8 mouse cellular contexts compared by ENCODE assay signal in the genomic region with DNA sequence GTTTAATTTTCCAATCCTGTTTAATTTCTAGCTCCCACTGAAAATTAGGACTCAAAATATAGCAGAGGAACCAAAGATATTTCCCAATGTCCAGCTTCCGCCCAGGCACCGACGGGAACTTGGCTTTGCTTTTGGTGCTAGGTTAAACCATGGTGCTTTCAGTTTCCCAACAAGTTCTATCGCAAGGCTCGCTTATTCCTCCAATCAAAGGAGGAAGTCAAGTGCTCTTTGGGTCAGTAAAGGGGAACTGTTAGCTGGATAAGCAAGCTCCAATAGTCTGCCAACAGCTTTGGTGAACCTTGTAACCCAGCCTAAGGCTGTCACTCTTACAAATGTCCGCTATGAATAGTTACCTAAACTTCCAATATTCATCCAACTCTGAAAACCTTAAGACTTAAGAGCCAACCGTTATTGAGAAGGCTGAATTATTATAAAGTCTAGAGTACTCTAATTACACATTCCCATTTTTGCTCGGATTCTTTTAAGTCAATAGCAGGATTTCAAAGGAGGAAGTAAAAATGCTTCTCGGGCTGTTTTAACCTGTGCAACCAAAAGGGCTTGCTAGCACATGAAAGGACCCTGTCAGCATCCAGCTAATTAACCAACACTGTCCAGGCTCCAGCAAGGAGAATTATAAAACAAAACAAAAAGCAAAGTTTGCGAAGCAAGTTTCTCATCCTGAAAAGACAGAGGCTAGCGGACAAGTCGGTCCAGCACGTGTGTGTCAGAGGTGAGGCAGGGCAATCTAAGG. TPM values are rescaled to one million over a fixed set of nuclear protein-coding genes. Genes with fewer than 3 reads are reported as not detected.
DNase-seq lines count a peak whose midpoint lies in the region; ATAC-seq and TF ChIP-seq lines count a peak whose summit lies in the region.

No protein-coding gene starts in this region.

- peak overlapping the region; percentile 95 for H3K9ac ChIP-seq in heart, embryonic 14.5 days (ENCODE audit: low read length)
- H3K9ac ChIP-seq in limb, embryonic 15.5 days, result peak overlapping the region; percentile 78

- H3K4me2 ChIP-seq in heart, embryonic 14.5 days (ENCODE audit: low read length), result peak overlapping the region; percentile 93
- H3K4me2 ChIP-seq in limb, embryonic 15.5 days, result peak overlapping the region; percentile 72

- peak overlapping the region; percentile 91 for H3K27ac ChIP-seq in gastrocnemius, adult 2 months
- H3K27ac ChIP-seq in heart, embryonic 14.5 days (replicated peaks in 1 of 2; ENCODE audit: control insufficient read depth in 1 of 2, insufficient read depth in 1 of 2, low read depth in 2 of 2, low read length in 2 of 2), result peak overlapping the region; percentile 67 to 90; a peak in 3 of 4 replicates
- H3K27ac ChIP-seq in limb, embryonic 15.5 days, result peak overlapping the region; percentile 90

- H3K4me3 ChIP-seq in gastrocnemius, adult 2 months, result peak overlapping the region; percentile 84
- peak overlapping the region; percentile 70 to 74 for H3K4me3 ChIP-seq in heart, embryonic 14.5 days (ENCODE audit: control insufficient read depth in 1 of 2, insufficient read depth in 1 of 2, low read depth in 1 of 2, low read length in 2 of 2)
- peak overlapping the region; percentile 70 for H3K4me3 ChIP-seq in limb, embryonic 15.5 days

- H3K9me3 ChIP-seq in heart, embryonic 14.5 days (ENCODE audit: control insufficient read depth, low read length), result no peaks in the 10 kb centered on the region
- H3K9me3 ChIP-seq in limb, embryonic 15.5 days, result no peaks in the 10 kb centered on the region

- no peak for TF ChIP-seq CTCF in gastrocnemius, adult 2 months (IDR thresholded peaks at IDR 0.05)

- WGBS in heart, embryonic 14.5 days, result 36% methylated on average over 13 of the region's 13 CpGs
- WGBS in limb, embryonic 15.5 days, result 31% methylated on average over 13 of the region's 13 CpGs

- intact Hi-C loops in gastrocnemius, adult 2 months (cut with DNase I), result loop anchor here (5.0 kb wide), 2 partner anchors 35 to 85 kb away; no protein-coding TSS in a partner anchor
- intact Hi-C loops in left cerebral cortex, postnatal 10 days (cut with DNase I), result loop anchor here (5.0 kb wide), 1 partner anchor 85 kb away; no protein-coding TSS in a partner anchor

- peak; percentile 77 for ATAC-seq in common myeloid progenitor, adult 5-6 weeks (replicated peaks; ENCODE audit: low read depth, poor library complexity, severe bottlenecking)
- no peak for ATAC-seq in heart, embryonic 14.5 days (ENCODE audit: insufficient number of reproducible peaks, insufficient read depth, low FRiP score, low read depth)
- ATAC-seq in limb, embryonic 15.5 days (ENCODE audit: insufficient number of reproducible peaks, low FRiP score, low TSS enrichment, low read depth), result no peak

- no peaks in the 10 kb centered on the region for H3K27me3 ChIP-seq in heart, embryonic 14.5 days (ENCODE audit: control insufficient read depth, insufficient read depth, low read length)
- no peaks in the 10 kb centered on the region for H3K27me3 ChIP-seq in limb, embryonic 15.5 days

- DNase-seq in gastrocnemius, adult 2 months, result peak; percentile 40
- DNase-seq in gastrocnemius, postnatal 10 days, result no peak
- DNase-seq in monocyte, adult 2 months (ENCODE audit: low read depth in 1 of 2, low spot score in 2 of 2), result peak; percentile 59 to 62
- no peak for DNase-seq in T-cell, adult 2 months (ENCODE audit: low spot score)
- DNase-seq in left cerebral cortex, postnatal 10 days (ENCODE audit: extremely low spot score in 1 of 2, low spot score in 2 of 2), result no peak

- H3K4me1 ChIP-seq in heart, embryonic 14.5 days (ENCODE audit: control insufficient read depth in 2 of 2, insufficient read depth in 2 of 2, low read length in 2 of 2), result peaks cover 0 to 23% of the 10 kb centered on the region in 2 experiments; a peak in 2 of 4 replicates
- peaks cover 18% of the 10 kb centered on the region for H3K4me1 ChIP-seq in limb, embryonic 15.5 days

- H3K36me3 ChIP-seq in heart, embryonic 14.5 days (ENCODE audit: control insufficient read depth, insufficient read depth, low read length), result peaks cover 13% of the 10 kb centered on the region
- H3K36me3 ChIP-seq in limb, embryonic 15.5 days, result peaks cover 18% of the 10 kb centered on the region

RNA-seq across cellular contexts. Expression of gene Rnpep, which starts 1.2 kb away (rescaled TPM):
- 10 to 100 TPM; 11.9 to 15.8 TPM for total RNA-seq in gastrocnemius, adult 2 months (2021)
- total RNA-seq in gastrocnemius, postnatal 10 days (2021), result 10 to 100 TPM; 11.4 to 16.8 TPM
- total RNA-seq in common myeloid progenitor, adult 5-6 weeks (2017), result 34.2 and 51.4 TPM in 2 replicates
- 53.4 and 56.2 TPM in 2 replicates for polyA plus RNA-seq in heart, embryonic 14.5 days (2014; fragmentation: Nextera tagmentation; extraction: Ambion mirVana)
- 84.7 and 86.3 TPM in 2 replicates for polyA plus RNA-seq in limb, embryonic 15.5 days (2015; fragmentation: Nextera tagmentation; extraction: Ambion mirVana)
- total RNA-seq in left cerebral cortex, postnatal 10 days (2021), result 10 to 100 TPM; 47.3 to 52.1 TPM

RNA-seq across cellular contexts. Expression of gene Elf3, which starts 24.3 kb away (rescaled TPM):
- total RNA-seq in gastrocnemius, adult 2 months (2021), result under 1 TPM; 0.22 to 0.28 TPM
- total RNA-seq in gastrocnemius, postnatal 10 days (2021), result under 1 TPM; 0.23 to 0.25 TPM
- not detected in 2 replicates for total RNA-seq in common myeloid progenitor, adult 5-6 weeks (2017)
- 0.13 and 0.39 TPM in 2 replicates for polyA plus RNA-seq in heart, embryonic 14.5 days (2014; fragmentation: Nextera tagmentation; extraction: Ambion mirVana)
- 14.3 and 14.9 TPM in 2 replicates for polyA plus RNA-seq in limb, embryonic 15.5 days (2015; fragmentation: Nextera tagmentation; extraction: Ambion mirVana)
- not detected for total RNA-seq in left cerebral cortex, postnatal 10 days (2021)

RNA-seq across cellular contexts. Expression of gene Timm17a, which starts 30.9 kb away (rescaled TPM):
- total RNA-seq in gastrocnemius, adult 2 months (2021), result 100 to 1,000 TPM; 282 to 343 TPM
- total RNA-seq in gastrocnemius, postnatal 10 days (2021), result 100 to 1,000 TPM; 201 to 217 TPM
- total RNA-seq in common myeloid progenitor, adult 5-6 weeks (2017), result 18.6 and 29.8 TPM in 2 replicates
- 369 and 374 TPM in 2 replicates for polyA plus RNA-seq in heart, embryonic 14.5 days (2014; fragmentation: Nextera tagmentation; extraction: Ambion mirVana)
- 186 and 190 TPM in 2 replicates for polyA plus RNA-seq in limb, embryonic 15.5 days (2015; fragmentation: Nextera tagmentation; extraction: Ambion mirVana)
- 100 to 1,000 TPM; 155 to 166 TPM for total RNA-seq in left cerebral cortex, postnatal 10 days (2021)

RNA-seq across cellular contexts. Expression of gene Lmod1, which starts 41.9 kb away (rescaled TPM):
- 1 to 10 TPM; 4.5 to 5.3 TPM for total RNA-seq in gastrocnemius, adult 2 months (2021)
- total RNA-seq in gastrocnemius, postnatal 10 days (2021), result 1 to 10 TPM; 2.5 to 3.7 TPM
- not detected in 2 replicates for total RNA-seq in common myeloid progenitor, adult 5-6 weeks (2017)
- 0.51 and 1.2 TPM in 2 replicates for polyA plus RNA-seq in heart, embryonic 14.5 days (2014; fragmentation: Nextera tagmentation; extraction: Ambion mirVana)
- 0.46 and 0.98 TPM in 2 replicates for polyA plus RNA-seq in limb, embryonic 15.5 days (2015; fragmentation: Nextera tagmentation; extraction: Ambion mirVana)
- under 1 TPM; 0.36 to 0.54 TPM for total RNA-seq in left cerebral cortex, postnatal 10 days (2021)

Comparison
In these comparisons a context has a peak if more than half of its experiments do, and no peak if none do; other contexts are left out.
1. DNase-seq: peak in gastrocnemius, adult 2 months (single experiment) and monocyte, adult 2 months (2 of 2); none in gastrocnemius, postnatal 10 days (single experiment), T-cell, adult 2 months (single experiment) and left cerebral cortex, postnatal 10 days (0 of 2).
2. Peak in every context shown above with its lines, with median percentiles within 50 percentile points of each other: H3K27ac ChIP-seq and H3K4me3 ChIP-seq.